Mouse (Mus musculus) lung, postnatal 0 days (tissue): ENCODE results near the gene Elfn2.

ENCODE experiments used
- CTCF ChIP-seq: IDR thresholded peaks from 2 replicates; pipeline ENCODE4 v1.5.1; 2016; ENCODE audit warnings: antibody characterized with exemption, mild to moderate bottlenecking
- EP300 ChIP-seq: IDR thresholded peaks from 2 replicates; pipeline ENCODE4 v1.6.1; 2016; ENCODE audit warnings: antibody characterized with exemption, mild to moderate bottlenecking, control low read depth

- TF ChIP-seq EP300 (no peak), CTCF (no peak)
Measured at GRCm38 (mm10) chr15:78669221-78669871, 49.2 kb downstream of the Elfn2 start.
